Comparison of ENCODE assay signal across 16 mouse cellular contexts in the genomic region with DNA sequence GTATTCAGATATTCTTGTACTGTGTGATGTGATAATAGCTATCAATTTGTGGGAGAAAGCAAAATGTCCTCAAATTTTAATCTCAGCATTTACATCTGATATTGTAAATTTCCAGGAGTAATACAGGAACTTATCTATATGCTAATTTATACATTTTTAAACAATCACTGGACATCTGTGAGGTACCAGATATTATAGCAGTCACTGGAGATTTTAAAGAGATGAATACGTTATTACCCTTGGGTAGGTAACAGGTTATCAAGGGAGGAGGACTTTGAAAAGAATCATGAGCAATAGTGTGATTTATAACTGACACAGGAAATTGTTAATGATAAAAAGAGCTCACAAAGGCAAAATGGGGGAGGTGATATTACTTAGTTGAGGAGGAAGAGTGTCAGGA.
"Had no signal": no experiment of that assay in that cellular context is flagged by ENCODE, and none has a peak within 500 bp of the region (broad histone marks: within the 10 kb centered on the region; RNA-seq: fewer than 3 reads in every experiment).

No protein-coding gene starts in this region.

- DNase-seq: retina, postnatal 1 day; right cerebral cortex, adult 18-20 months; right cerebral cortex, postnatal 14 days; right cerebral cortex, postnatal 25 days; right cerebral cortex, postnatal 4 days; spleen, adult 18-20 months; thymus, adult 18-20 months; thymus, adult 2 months; thymus, postnatal 14 days; thymus, postnatal 25 days; thymus, postnatal 36 days; thymus, postnatal 4 days had no signal

- H3K4me1 ChIP-seq: neural tube, embryonic 12.5 days; neural tube, embryonic 13.5 days; stomach, embryonic 15.5 days had no signal

- H3K9ac ChIP-seq: neural tube, embryonic 12.5 days; neural tube, embryonic 13.5 days; stomach, embryonic 15.5 days had no signal

- H3K9me3 ChIP-seq: neural tube, embryonic 12.5 days; neural tube, embryonic 13.5 days; stomach, embryonic 15.5 days had no signal

- H3K4me3 ChIP-seq: neural tube, embryonic 12.5 days; neural tube, embryonic 13.5 days; stomach, embryonic 15.5 days had no signal

- H3K27me3 ChIP-seq: neural tube, embryonic 12.5 days; neural tube, embryonic 13.5 days; stomach, embryonic 15.5 days had no signal

- H3K27ac ChIP-seq: neural tube, embryonic 12.5 days; neural tube, embryonic 13.5 days; stomach, embryonic 15.5 days; stomach, postnatal 0 days had no signal

- H3K4me2 ChIP-seq: neural tube, embryonic 12.5 days; neural tube, embryonic 13.5 days; stomach, embryonic 15.5 days had no signal

- H3K36me3 ChIP-seq: neural tube, embryonic 12.5 days; neural tube, embryonic 13.5 days; stomach, embryonic 15.5 days had no signal
